Mouse (Mus musculus): ENCODE data around the gene Map6. TPM values are rescaled to one million over a fixed set of nuclear protein-coding genes. Genes with fewer than 3 reads are reported as not detected.

Map6 gene
- polyA plus RNA-seq, 1 experiment, result 0.39 TPM

GRCm38 (mm10) chr7:99290925-99291324 lies 23.7 kb downstream of the Map6 start:
- Histone ChIP-seq H3K4me1 (ENCODE audit: control insufficient read depth, insufficient read depth, insufficient read length) (no peaks in the 10 kb centered on the region), H3K4me3 (ENCODE audit: extremely low read depth, insufficient read depth, insufficient read length) (no peak overlapping the region), H3K36me3 (ENCODE audit: control insufficient read depth, insufficient read depth, low read length) (no peaks in the 10 kb centered on the region), H3K27me3 (ENCODE audit: control insufficient read depth, insufficient read depth, low read length) (no peaks in the 10 kb centered on the region), H3K27ac (ENCODE audit: insufficient read depth, low read length) (no peak overlapping the region)
- 74% methylated on average over 6 of the region's 6 CpGs for WGBS
- DNase-seq (ENCODE audit: low read depth in 1 of 2, low spot score in 2 of 2), result no peak
- TF ChIP-seq POLR2A (IDR thresholded peaks at IDR 0.05; ENCODE audit: low read depth, low read length) (no peak), CTCF (IDR thresholded peaks at IDR 0.05; ENCODE audit: extremely low read depth, insufficient read depth, insufficient read length, insufficient replicate concordance) (no peak)

- no peak for TF ChIP-seq CTCF (IDR thresholded peaks at IDR 0.05; ENCODE audit: extremely low read depth, insufficient read depth, insufficient read length, insufficient replicate concordance)
- no peak for TF ChIP-seq POLR2A (IDR thresholded peaks at IDR 0.05; ENCODE audit: low read depth, low read length)
- H3K4me3 ChIP-seq (ENCODE audit: extremely low read depth, insufficient read depth, insufficient read length), result no peak overlapping the region
- no peak for DNase-seq (ENCODE audit: low read depth in 1 of 2, low spot score in 2 of 2)
- WGBS, result 92% methylated on average over 2 of the region's 2 CpGs
- H3K27ac ChIP-seq (ENCODE audit: insufficient read depth, low read length), result no peak overlapping the region
- no peaks in the 10 kb centered on the region for H3K36me3 ChIP-seq (ENCODE audit: control insufficient read depth, insufficient read depth, low read length)
- no peaks in the 10 kb centered on the region for H3K4me1 ChIP-seq (ENCODE audit: control insufficient read depth, insufficient read depth, insufficient read length)
- no peaks in the 10 kb centered on the region for H3K27me3 ChIP-seq (ENCODE audit: control insufficient read depth, insufficient read depth, low read length)
Measured at GRCm38 (mm10) chr7:99294198-99294780, 27.0 kb downstream of the Map6 start.

- Histone ChIP-seq H3K4me1 (ENCODE audit: control insufficient read depth, insufficient read depth, insufficient read length) (no peaks in the 10 kb centered on the region), H3K36me3 (ENCODE audit: control insufficient read depth, insufficient read depth, low read length) (no peaks in the 10 kb centered on the region), H3K27ac (ENCODE audit: insufficient read depth, low read length) (no peak overlapping the region), H3K4me3 (ENCODE audit: extremely low read depth, insufficient read depth, insufficient read length) (no peak overlapping the region), H3K27me3 (ENCODE audit: control insufficient read depth, insufficient read depth, low read length) (no peaks in the 10 kb centered on the region)
- WGBS, result 60% methylated on average over 8 of the region's 8 CpGs
- no peak for TF ChIP-seq CTCF (IDR thresholded peaks at IDR 0.05; ENCODE audit: extremely low read depth, insufficient read depth, insufficient read length, insufficient replicate concordance)
- no peak for TF ChIP-seq POLR2A (IDR thresholded peaks at IDR 0.05; ENCODE audit: low read depth, low read length)
- DNase-seq (ENCODE audit: low read depth in 1 of 2, low spot score in 2 of 2), result no peak
Measured at GRCm38 (mm10) chr7:99295104-99295503, 27.9 kb downstream of the Map6 start.

GRCm38 (mm10) chr7:99300650-99301175 lies 33.5 kb downstream of the Map6 start:
- Histone ChIP-seq H3K27me3 (ENCODE audit: control insufficient read depth, insufficient read depth, low read length) (no peaks in the 10 kb centered on the region), H3K4me3 (ENCODE audit: extremely low read depth, insufficient read depth, insufficient read length) (no peak overlapping the region), H3K36me3 (ENCODE audit: control insufficient read depth, insufficient read depth, low read length) (no peaks in the 10 kb centered on the region), H3K4me1 (ENCODE audit: control insufficient read depth, insufficient read depth, insufficient read length) (no peaks in the 10 kb centered on the region), H3K27ac (ENCODE audit: insufficient read depth, low read length) (no peak overlapping the region)
- 81% methylated on average over 3 of the region's 3 CpGs for WGBS
- no peak for DNase-seq (ENCODE audit: low read depth in 1 of 2, low spot score in 2 of 2)
- TF ChIP-seq CTCF (IDR thresholded peaks at IDR 0.05; ENCODE audit: extremely low read depth, insufficient read depth, insufficient read length, insufficient replicate concordance), result no peak
- TF ChIP-seq POLR2A (IDR thresholded peaks at IDR 0.05; ENCODE audit: low read depth, low read length), result no peak

- Histone ChIP-seq H3K27ac (ENCODE audit: insufficient read depth, low read length) (no peak overlapping the region), H3K27me3 (ENCODE audit: control insufficient read depth, insufficient read depth, low read length) (no peaks in the 10 kb centered on the region), H3K4me1 (ENCODE audit: control insufficient read depth, insufficient read depth, insufficient read length) (no peaks in the 10 kb centered on the region), H3K36me3 (ENCODE audit: control insufficient read depth, insufficient read depth, low read length) (no peaks in the 10 kb centered on the region), H3K4me3 (ENCODE audit: extremely low read depth, insufficient read depth, insufficient read length) (no peak overlapping the region)
- 79% methylated on average over 6 of the region's 6 CpGs for WGBS
- TF ChIP-seq POLR2A (IDR thresholded peaks at IDR 0.05; ENCODE audit: low read depth, low read length), result no peak
- no peak for TF ChIP-seq CTCF (IDR thresholded peaks at IDR 0.05; ENCODE audit: extremely low read depth, insufficient read depth, insufficient read length, insufficient replicate concordance)
- no peak for DNase-seq (ENCODE audit: low read depth in 1 of 2, low spot score in 2 of 2)
Measured at GRCm38 (mm10) chr7:99304029-99304428, 36.8 kb downstream of the Map6 start.

GRCm38 (mm10) chr7:99304949-99305372 lies 37.7 kb downstream of the Map6 start:
- no peak for DNase-seq (ENCODE audit: low read depth in 1 of 2, low spot score in 2 of 2)
- Histone ChIP-seq H3K36me3 (ENCODE audit: control insufficient read depth, insufficient read depth, low read length) (no peaks in the 10 kb centered on the region), H3K27me3 (ENCODE audit: control insufficient read depth, insufficient read depth, low read length) (no peaks in the 10 kb centered on the region), H3K27ac (ENCODE audit: insufficient read depth, low read length) (no peak overlapping the region), H3K4me3 (ENCODE audit: extremely low read depth, insufficient read depth, insufficient read length) (no peak overlapping the region), H3K4me1 (ENCODE audit: control insufficient read depth, insufficient read depth, insufficient read length) (no peaks in the 10 kb centered on the region)
- TF ChIP-seq POLR2A (IDR thresholded peaks at IDR 0.05; ENCODE audit: low read depth, low read length) (no peak), CTCF (IDR thresholded peaks at IDR 0.05; ENCODE audit: extremely low read depth, insufficient read depth, insufficient read length, insufficient replicate concordance) (no peak)
- 81% methylated on average over 5 of the region's 5 CpGs for WGBS

GRCm38 (mm10) chr7:99305688-99306087 lies 38.4 kb downstream of the Map6 start:
- WGBS, result 95% methylated on average over 4 of the region's 4 CpGs

More at GRCm38 (mm10) chr7:99305688-99306087, 38.4 kb downstream of the Map6 start:
- Histone ChIP-seq H3K27ac (ENCODE audit: insufficient read depth, low read length) (no peak overlapping the region), H3K4me3 (ENCODE audit: extremely low read depth, insufficient read depth, insufficient read length) (no peak overlapping the region), H3K4me1 (ENCODE audit: control insufficient read depth, insufficient read depth, insufficient read length) (no peaks in the 10 kb centered on the region), H3K27me3 (ENCODE audit: control insufficient read depth, insufficient read depth, low read length) (no peaks in the 10 kb centered on the region), H3K36me3 (ENCODE audit: control insufficient read depth, insufficient read depth, low read length) (no peaks in the 10 kb centered on the region)
- TF ChIP-seq POLR2A (IDR thresholded peaks at IDR 0.05; ENCODE audit: low read depth, low read length), result no peak
- no peak for TF ChIP-seq CTCF (IDR thresholded peaks at IDR 0.05; ENCODE audit: extremely low read depth, insufficient read depth, insufficient read length, insufficient replicate concordance)
- no peak for DNase-seq (ENCODE audit: low read depth in 1 of 2, low spot score in 2 of 2)

Measured in spleen, adult 2 months (tissue).